Mouse (Mus musculus) gastrocnemius, adult 8-10 months (tissue): ENCODE data around the gene Tmem126a. TPM values are rescaled to one million over a fixed set of nuclear protein-coding genes. Genes with fewer than 3 reads are reported as not detected.

Experiments used
- DNase-seq, 2 experiments: peaks; one replicate each; pipeline ENCODE4 v3.0.0; 2022; ENCODE audit warnings: low spot score in 2 of 2
- total RNA-seq, 4 experiments: library from RNA; stranded (reverse); gene quantifications; 2 replicates each; pipeline ENCODE4 v1.2.4; 2022

Tmem126a gene
- total RNA-seq, result 100 to 1,000 TPM in 3 of 4 experiments, 10 to 100 TPM in 1; 98.1 to 124 (median 119) TPM

DNA sequence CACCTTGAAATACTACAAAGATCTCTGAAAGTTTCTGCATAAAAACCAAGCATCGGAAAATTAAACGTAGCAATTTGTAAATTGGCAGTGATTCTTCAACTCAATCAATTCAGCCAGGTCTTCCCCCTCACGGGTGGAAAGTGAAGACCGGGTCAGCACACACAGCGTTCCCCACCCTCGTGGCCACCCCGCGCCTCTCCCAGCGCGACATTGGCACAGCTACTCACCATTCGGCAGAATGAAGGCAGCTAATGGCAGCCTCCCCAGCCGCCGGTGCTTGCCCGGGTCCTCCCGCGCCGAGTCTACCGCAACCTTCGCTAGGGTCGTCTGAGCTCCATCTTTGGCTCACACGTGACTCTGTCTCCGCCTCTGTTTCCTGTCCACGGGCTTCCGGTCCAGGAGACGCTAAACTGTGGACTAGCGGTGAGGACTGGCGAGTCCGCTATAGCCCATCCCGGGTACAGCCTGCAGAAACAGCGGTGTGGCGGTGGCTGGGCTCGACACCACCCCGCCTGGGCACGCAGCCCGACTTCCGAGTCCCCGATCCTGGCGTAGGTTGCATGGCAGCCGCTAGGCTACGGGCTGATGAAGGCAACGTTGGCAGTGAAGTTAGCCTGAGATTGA lies at the start of gene Tmem126a:
TSS of gene Tmem126a (minus strand) at position 385 of the 624 bp plus-strand sequence.
- DNase-seq, result peak; percentile 72 to 80

DNA sequence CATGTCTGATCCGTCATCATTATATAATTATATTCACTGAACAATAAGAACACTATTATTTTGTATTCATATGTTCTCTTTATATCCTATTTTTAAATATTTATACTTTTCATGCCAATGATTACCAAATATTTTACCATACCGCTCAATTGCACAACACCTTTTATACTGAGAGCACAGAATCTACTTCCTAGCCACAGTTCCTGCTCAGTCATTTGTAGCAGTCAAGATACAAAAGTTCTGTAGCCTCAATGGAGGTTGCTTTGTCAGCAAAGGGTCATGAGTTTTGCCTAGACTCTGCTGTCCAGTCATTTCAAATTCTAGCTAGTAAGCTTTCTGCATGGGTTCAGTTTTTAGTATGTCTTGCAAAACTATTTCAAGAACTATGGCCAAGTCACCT lies 25.6 kb upstream of the Tmem126a start:
- DNase-seq, result no peak

DNA sequence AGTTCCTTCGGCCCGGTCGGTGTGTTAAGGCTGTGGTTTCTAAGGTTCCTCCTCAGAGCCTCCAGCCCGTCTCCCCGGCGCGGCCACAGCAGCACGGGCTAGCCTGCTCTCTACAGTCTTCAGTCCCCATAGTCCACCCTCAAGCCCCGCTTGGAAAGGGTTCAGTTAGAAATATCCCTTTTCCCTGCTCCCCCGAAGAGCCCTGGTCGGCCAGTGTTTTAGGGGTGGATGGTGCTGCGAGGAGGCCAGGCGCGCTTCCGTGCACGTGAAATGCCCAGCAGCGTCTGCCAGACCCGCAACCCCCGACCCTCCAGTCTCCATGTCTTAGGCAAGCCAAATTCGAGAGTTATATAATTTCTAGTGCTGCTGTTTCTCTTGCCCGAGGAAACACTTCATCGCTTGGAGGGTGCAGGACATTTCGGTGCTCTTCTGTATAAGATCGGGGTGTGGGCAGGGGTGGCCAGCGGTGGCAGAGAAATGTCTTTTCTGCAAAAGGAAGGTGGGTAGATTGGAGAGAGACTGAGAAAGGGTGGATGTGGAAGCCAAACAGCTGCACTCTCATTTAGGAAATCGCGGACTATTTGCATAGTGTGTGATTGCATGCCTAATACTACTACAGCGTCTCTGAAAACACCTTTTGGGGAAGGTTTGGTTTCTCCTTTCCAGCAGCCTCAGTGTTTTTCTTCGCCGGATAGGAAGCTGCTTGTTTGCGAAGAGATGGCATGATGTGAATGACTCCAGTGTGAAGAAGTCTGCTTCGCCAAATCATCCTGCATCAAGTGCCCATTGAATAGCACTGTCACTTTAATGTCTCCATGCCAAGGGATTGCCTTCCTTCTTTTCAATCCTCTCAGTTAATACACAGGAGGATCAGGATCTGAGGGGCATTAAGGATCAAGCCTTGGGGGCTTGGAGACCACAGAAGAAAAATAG lies 19.6 kb upstream of the Tmem126a start, which contains the start of gene Dlg2:
TSS of gene Dlg2 (plus strand) at position 360 of the 933 bp plus-strand sequence.
- DNase-seq, result peak in 1 of 2 experiments; percentile 5

DNA sequence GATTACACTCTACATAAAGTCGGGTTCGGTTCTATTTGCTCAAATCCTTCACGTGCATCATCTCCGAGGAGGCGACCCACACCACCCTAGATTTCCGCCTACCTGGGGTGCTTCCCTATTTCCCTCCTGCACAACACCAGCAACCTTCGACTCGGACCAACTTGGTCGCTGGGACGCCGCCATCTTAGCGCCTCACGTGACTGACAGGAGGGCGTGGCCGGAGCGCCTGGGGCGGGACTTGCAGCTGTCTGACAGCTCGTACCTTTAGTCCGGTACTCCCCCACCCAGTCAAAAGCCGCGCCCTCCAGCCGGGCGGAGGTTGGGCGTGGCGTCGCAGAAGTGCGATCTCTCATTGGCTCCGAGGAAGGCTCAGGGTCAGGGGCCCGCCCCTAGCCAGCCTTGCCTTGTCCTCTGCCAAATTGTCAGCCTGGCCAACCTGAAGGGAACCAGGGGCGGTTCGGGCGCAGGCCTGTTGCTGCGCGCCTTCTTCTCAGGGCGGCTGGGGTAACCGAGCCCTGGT lies 18.8 kb upstream of the Tmem126a start, which contains the start of gene Tmem126b:
TSS of gene Tmem126b (minus strand) at position 209 of the 520 bp plus-strand sequence.
- DNase-seq, result peak; percentile 99

DNA sequence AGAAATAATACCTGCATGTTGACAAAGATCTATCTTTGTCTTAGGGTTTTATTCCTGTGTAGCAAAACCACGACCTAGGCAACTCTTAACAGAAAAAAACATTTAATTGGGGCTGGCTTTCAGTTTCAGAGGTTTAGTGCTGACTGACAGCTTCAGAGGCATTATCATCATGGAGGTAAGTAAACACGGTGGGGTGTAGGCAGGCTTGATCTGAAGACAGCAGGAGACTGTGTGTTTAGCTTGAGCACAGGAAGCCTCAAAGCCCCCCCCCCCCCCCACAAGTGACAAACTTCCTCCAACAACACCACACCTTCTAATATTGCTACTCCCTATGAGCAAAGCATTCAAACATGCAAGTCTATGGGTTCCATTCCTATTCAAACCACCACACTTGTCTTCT lies 16.5 kb upstream of the Tmem126a start:
- no peak for DNase-seq

DNA sequence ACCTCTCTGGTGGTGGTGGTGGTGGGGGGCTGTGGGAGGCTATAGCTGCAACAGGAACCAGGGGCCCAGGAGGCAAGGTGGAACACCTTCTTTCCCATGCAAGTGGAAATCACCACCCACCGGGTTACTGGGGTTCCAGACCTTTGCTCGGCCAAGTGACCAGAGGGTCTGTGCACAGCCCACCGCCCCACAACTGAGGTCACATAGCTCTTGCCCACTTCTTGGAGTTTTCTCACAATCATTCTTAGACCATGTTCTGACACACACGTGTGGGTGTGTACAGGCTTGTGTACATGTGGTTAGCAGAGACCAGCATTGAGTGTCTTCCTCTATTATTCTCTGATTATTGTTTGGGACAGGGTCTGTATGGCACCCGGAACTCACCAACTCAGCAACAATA lies 4.4 kb upstream of the Tmem126a start:
- no peak for DNase-seq

DNA sequence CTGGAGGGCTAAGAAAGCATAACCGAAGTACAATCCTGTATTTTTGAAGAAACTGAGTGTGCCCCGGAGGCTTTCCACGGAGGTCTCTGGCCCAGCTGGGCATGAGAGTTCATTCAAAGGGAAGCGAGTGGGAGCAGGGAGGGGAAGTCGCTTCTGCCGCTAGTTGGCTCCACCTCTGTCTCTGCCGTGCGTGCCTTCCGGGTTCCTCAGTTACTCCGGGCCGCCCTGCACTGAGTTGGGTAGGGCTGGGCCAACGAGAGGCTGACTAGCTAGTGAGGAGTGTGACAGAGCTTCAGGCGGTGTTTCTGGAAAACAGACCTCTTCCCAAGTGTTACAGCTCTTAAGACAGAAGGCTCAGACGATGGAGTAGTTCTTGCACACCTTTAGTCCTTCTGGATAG lies 3.9 kb upstream of the Tmem126a start:
- DNase-seq, result no peak

DNA sequence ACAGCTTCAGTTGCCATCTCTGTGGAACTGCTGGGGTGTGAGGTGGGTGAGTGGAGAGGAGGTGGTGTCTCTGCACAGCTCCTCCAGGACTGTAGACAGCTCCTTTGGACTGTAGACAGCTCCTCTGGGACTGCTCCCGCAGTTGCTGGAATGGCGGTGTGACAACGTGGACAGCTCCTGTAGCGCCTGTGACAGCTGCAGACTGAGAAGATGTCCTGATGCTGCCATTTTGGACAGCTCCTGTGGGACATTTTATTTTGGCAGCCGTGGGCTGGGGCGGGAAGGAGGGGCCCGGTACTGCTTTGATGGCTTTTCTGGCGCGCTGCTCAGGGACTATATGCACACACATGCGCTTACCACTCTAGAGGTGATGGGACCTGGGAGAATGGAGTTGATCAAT lies 3.3 kb upstream of the Tmem126a start:
- DNase-seq, result no peak

DNA sequence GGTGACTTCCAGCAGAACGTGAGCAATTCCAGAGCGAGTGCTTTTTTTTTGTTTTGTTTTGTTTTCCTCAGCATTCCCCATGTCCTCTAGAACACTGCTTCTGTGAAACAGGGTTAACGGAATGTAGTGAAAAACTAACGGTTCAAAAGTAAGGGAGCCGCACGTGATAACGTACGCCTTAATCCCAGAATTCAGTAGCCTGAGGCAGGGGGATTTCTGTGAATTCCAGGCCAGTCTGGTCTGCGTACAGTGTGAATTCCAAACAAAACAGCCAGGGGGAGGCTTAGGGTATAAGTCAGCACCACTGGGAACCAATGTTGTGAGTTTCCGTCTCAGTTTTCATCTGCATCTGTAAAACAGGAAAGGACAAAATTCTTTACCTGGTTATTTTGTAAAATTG lies 488 bp upstream of the Tmem126a start:
- DNase-seq, result no peak

DNA sequence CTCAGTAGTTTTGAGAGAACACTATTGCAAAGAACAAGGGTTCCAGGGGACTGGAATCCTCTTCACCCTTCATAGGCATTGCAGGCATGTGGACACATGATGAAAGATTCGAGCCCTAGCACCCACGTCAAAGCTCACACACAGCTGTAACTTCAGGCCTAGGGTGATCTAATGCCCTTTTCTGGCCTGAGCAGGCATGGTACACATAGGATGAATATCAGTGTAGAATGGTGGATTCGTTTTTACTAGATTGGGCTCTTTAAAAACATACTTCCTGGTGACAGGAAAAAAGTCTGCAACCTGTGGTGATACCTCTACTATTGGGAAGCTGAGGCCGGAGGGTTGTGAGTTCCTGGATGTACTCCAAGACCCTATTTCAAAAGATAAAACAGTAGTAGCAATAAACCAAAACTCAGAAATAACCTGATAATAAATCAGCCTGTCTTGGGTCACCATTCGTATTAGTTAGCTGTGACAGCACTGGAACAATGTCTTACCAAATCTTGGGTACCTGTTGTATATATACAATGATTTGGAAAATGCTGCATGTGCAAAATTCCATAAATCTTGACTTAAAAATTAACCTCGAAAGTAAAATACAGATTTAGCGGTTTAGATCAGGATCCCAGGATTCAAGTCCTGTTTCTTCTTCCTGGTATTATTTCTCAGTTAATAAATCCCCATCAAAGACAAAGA lies 732 bp downstream of the Tmem126a start:
- DNase-seq, result no peak

DNA sequence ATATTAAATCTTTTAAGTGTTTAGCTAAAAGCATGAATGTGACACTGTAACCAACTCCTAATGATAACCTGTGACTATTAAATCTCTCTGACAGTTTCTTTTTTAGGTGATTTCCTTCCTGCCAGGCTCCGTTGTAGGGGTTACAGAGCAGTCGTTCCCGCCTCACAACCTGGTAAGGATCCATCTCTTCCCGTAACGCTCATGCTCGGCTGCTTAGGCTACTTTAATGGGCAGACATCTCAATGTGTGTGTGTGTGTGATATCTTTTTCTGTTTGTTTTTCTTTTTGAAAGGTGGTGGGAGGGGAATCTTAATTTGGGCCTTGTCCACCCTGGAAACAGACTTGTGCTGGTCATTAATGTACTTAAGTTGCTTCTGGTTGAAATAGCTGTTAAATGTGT lies 12.8 kb downstream of the Tmem126a start:
- DNase-seq, result no peak

DNA sequence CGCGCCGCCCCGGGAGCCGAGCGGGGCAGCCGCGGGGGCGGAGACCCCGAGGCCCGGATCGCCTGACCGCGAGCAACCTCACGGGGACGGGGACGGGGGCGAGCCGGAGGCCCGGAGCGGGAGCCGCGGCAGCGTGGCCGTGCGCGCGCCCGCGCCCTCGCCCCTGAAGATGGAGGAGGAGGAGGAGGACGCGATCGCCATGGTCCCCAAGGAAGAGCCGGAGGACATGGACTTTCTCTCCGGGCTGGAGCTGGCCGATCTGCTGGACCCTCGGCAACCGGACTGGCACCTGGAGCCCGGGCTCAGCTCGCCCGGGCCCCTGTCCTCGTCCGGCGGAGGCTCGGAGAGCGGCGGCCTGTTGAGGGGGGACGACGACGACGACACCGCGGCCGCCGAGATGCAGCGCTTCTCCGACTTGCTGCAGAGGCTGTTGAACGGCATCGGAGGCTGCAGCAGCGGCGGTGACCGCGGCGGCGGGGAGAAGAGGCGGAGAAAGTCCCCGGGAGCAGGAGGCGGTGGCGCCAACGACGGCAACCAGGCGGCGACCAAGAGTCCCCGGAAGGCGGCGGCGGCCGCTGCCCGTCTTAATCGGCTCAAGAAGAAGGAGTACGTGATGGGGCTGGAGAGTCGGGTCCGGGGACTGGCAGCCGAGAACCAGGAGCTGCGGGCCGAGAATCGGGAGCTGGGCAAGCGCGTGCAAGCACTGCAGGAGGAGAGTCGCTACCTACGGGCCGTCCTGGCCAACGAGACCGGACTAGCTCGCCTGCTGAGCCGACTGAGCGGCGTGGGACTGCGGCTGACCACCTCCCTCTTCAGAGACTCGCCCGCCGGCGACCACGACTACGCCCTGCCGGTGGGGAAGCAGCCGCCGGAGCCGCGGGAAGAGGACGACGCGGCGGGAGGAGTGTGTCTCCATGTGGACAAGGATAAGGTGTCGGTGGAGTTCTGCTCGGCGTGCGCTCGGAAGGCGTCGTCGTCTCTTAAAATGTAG lies 13.6 kb downstream of the Tmem126a start:
- DNase-seq, result peak; percentile 38 to 51

DNA sequence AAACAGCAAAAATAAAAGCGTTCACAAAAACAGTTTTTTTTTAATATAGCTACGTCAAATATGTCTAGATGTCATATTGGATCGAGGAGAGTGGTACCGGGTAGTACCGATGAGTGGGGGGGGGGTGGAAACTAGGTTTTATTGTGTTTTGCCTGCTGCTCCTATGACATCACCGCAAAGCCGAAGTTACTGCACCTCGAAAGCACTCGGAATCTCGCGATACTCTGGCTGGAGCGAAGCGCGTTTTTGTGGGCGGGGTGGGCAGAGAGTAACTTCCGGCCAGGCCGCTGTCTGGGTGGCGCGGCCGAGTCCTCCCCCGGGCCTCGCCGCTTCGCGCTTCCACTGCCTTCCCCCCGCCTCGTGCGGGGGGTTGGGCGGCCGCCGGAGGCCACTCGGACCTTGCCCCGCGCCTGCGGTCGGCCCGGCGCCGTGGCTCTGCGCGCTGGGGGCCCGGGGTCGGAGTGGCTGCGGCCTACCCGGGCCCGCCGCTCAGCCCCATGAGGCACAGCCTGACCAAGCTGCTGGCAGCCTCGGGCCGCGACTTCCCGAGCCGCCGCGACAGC lies 14.4 kb downstream of the Tmem126a start, which contains the start of gene Crebzf:
TSS of gene Crebzf (plus strand) at position 212 of the 563 bp plus-strand sequence.
- DNase-seq, result peak; percentile 91 to 94

DNA sequence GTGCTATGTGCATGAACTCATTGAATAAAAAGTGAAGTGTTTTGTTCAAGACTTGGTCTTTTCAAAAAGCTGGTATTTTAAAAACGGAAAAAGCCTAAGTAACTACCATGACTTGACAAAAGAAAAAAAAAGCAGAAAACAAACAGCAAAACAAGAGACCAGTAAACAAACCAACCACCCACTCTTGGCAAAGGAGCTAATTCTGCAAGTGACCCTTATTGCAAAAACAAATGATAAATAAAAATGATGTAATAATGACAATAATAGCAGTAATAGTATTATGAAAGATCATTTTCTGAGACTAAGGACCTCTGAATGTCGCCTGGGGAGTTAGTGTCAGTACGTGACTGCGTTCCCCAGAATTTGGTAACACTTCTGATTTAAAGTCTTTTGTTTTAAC lies 15.0 kb downstream of the Tmem126a start:
- no peak for DNase-seq

DNA sequence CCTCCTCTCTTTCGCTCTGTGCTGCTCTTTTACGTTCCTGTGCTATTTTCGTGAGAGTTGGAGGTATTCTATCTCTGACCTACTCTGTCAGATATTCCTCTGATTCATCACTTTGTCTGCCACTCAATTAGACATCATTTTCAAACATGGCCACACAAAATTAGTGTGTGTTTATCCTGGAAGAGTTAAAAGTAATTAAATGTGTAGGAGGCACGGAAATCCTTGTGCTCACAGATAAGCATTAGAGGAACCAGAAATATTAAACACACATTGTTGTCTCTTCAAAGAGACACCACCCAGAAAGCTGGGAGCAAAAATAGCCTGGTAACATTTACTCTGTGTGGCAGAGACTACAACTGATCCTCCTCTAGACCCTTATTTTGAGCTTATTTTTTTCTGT lies 17.0 kb downstream of the Tmem126a start:
- no peak for DNase-seq

DNA sequence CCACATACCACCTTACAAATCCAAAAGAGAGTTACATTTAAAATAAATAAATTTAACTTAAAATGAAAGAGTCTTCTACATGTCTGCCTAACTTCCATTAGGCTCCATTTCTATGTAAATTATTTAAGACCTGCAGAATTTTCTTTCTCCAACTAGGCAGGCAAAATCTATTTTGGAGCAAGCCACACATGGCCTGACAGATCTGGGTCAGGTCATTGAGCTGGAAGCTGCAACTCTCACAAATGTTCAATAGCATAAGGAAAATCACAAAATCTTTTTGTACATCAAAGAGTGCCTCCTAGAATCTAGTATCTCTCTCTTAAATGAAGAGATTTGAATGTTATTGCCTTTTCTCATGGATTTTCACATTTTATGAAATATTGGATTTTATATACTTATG lies 24.8 kb downstream of the Tmem126a start:
- no peak for DNase-seq

DNA sequence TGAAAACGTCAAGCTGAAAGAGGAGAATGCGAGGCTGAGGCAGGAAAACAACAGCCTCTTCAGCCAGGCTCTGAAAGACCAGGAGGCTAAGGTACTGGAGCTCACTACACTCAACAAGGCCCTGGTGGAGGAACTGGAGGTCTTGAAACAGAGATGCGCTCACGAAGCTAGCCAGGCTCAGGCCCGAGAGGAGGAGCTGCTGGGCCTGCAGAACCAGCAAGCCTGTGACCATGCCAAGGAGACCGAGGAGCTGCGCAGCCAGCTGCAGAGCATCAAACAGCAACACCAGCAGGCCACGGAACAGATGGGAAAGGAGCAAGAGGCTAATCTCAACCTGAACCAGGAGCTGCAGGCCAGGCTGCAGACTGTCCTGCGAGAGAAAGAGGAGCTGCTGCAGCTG lies 30.0 kb downstream of the Tmem126a start:
- DNase-seq, result no peak

DNA sequence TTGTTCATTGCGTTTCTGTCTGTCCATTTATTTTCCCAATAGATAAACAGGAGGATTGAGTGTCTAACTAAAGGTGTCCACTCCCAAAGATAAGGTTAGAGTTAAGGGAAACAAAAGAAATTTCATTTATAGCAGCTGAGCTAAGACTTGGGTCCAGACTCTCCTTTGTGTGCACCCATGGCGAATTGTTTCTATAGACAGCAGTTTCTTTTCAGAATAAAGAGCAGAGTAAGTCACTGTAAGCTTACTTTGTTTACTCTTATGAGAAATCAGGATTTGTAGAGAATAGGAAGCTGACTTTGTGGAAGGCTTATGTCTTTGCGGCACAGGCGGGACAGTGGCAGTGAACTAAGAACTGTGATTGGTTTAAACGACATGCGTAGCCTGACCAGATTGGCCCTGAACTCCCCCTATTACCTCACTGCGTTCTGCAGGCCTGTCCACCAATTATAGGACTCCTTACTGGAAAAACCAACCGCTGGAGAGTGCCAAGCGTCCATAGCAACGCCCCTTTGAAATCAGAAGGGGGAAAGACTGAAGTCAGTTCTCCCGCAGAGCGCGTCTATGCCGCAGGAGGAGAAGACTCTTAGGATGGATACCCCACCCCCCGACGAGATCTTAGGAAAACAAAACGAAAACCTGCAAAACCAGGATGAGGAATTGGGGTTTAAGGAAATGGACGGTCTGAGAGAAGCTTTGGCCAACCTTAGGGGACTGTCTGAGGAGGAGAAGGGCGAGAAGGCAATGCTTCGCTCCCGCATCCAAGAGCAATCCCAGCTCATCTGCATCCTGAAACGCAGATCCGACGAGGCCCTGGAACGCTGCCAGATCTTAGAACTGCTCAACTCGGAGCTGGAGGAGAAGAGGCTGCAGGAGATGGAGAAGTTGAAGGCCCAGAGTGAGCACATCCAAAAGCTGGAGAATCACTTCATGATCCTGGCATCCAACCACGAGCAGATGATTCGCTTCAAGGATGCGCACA lies 30.7 kb downstream of the Tmem126a start, which contains the start of gene Ccdc89:
TSS of gene Ccdc89 (plus strand) at position 558 of the 982 bp plus-strand sequence.
- DNase-seq, result peak; percentile 61 to 66

DNA sequence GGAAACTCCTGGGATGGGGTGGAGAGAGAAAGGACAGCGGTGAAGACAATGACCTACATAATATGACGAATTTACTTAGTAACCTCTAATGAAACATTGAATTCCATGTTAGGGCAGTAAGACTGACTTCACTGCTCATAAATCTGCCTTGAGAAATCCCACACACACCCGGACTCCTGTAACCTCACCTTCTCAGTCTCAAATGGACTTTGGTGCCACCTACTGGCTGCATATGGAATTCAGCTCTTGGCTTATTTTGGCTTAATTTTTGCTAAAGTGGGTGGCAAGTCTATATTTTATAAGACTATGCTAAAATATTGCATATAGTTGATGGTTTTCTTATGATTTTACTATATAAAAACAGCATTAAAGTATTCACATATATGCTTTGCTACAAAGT lies 47.1 kb downstream of the Tmem126a start:
- DNase-seq, result peak in 1 of 2 experiments; percentile 22
